9 mouse cellular contexts compared by ENCODE assay signal in genomic region chr8:120251411-120252035, GRCm38 (mm10). TPM values are rescaled to one million over a fixed set of nuclear protein-coding genes. Genes with fewer than 3 reads are reported as not detected.
DNase-seq lines count a peak whose midpoint lies in the region; ATAC-seq and TF ChIP-seq lines count a peak whose summit lies in the region.
"Had no signal": no experiment of that assay in that cellular context is flagged by ENCODE, and none has a peak within 500 bp of the region (broad histone marks: within the 10 kb centered on the region; RNA-seq: fewer than 3 reads in every experiment).

No protein-coding gene starts in this region.

- no peaks in the 10 kb centered on the region for H3K9me3 ChIP-seq in heart, embryonic 10.5 days
- no peaks in the 10 kb centered on the region for H3K9me3 ChIP-seq in limb, embryonic 15.5 days
- H3K9me3 ChIP-seq: embryonic facial prominence, embryonic 12.5 days had no signal

- H3K27ac ChIP-seq in left cerebral cortex, adult 2 months: peak overlapping the region; percentile 69
- peak overlapping the region; percentile 24; the same call in 1 of the 2 replicates for H3K27ac ChIP-seq in heart, embryonic 10.5 days
- H3K27ac ChIP-seq in limb, embryonic 15.5 days: peak overlapping the region; percentile 47; the same call in 1 of the 2 replicates
- H3K27ac ChIP-seq: embryonic facial prominence, embryonic 12.5 days had no signal

- WGBS in heart, embryonic 10.5 days: 58% methylated on average over 9 of the region's 9 CpGs
- 65% methylated on average over 9 of the region's 9 CpGs for WGBS in limb, embryonic 15.5 days

- H3K4me3 ChIP-seq in left cerebral cortex, adult 2 months: 0 out of 2 replicates have a peak overlapping the region, but pooled peaks have one; percentile 7
- H3K4me3 ChIP-seq in heart, embryonic 10.5 days: no peak overlapping the region
- H3K4me3 ChIP-seq in limb, embryonic 15.5 days: no peak overlapping the region
- H3K4me3 ChIP-seq: embryonic facial prominence, embryonic 12.5 days had no signal

- H3K9ac ChIP-seq in limb, embryonic 15.5 days: 0 out of 2 replicates have a peak overlapping the region, but pooled peaks have one; percentile 17
- H3K9ac ChIP-seq: embryonic facial prominence, embryonic 12.5 days had no signal

- TF ChIP-seq CTCF in left cerebral cortex, adult 2 months (IDR thresholded peaks at IDR 0.05): no peak

- DNase-seq in left cerebral cortex, adult 2 months (ENCODE audit: extremely low spot score in 1 of 2, low spot score in 2 of 2): no peak
- DNase-seq in left cerebral cortex, adult 11 months (ENCODE audit: low spot score): no peak
- no peak for DNase-seq in heart, embryonic 10.5 days (ENCODE audit: low spot score)
- peak; percentile 83 for DNase-seq in skeletal muscle tissue, adult 2 months (ENCODE audit: low read depth, low spot score)
- DNase-seq in cerebellum, adult 11 months: no peak
- DNase-seq in cerebellum, adult 18-20 months: no peak

- no peak for ATAC-seq in limb, embryonic 15.5 days (ENCODE audit: insufficient number of reproducible peaks, low FRiP score, low TSS enrichment, low read depth)
- no peak for ATAC-seq in megakaryocyte-erythroid progenitor cell, adult 5-6 weeks (replicated peaks; ENCODE audit: low FRiP score, low TSS enrichment, poor library complexity, severe bottlenecking)

- H3K36me3 ChIP-seq in heart, embryonic 10.5 days: no peaks in the 10 kb centered on the region
- no peaks in the 10 kb centered on the region for H3K36me3 ChIP-seq in limb, embryonic 15.5 days
- H3K36me3 ChIP-seq: embryonic facial prominence, embryonic 12.5 days had no signal

- peaks cover 48% of the 10 kb centered on the region for H3K4me1 ChIP-seq in heart, embryonic 10.5 days
- peaks cover 66% of the 10 kb centered on the region for H3K4me1 ChIP-seq in limb, embryonic 15.5 days

- intact Hi-C loops in left cerebral cortex, adult 2 months (cut with DNase I): no loop called here

- no peaks in the 10 kb centered on the region for H3K27me3 ChIP-seq in heart, embryonic 10.5 days (ENCODE audit: insufficient read depth, poor library complexity, severe bottlenecking)
- no peaks in the 10 kb centered on the region for H3K27me3 ChIP-seq in limb, embryonic 15.5 days
- H3K27me3 ChIP-seq: embryonic facial prominence, embryonic 12.5 days had no signal

- H3K4me2 ChIP-seq in limb, embryonic 15.5 days: no peak overlapping the region
- H3K4me2 ChIP-seq: embryonic facial prominence, embryonic 12.5 days had no signal

RNA-seq across cellular contexts. Expression of gene Gse1, which starts 23.3 kb away (rescaled TPM):
- total RNA-seq in left cerebral cortex, adult 2 months (2021): 100 to 1,000 TPM in 1 of 2 experiments, 10 to 100 TPM in 1; 77.7 to 105 TPM
- polyA plus RNA-seq in heart, embryonic 10.5 days (2016; fragmentation: Nextera tagmentation; extraction: Ambion mirVana): 12.2 and 13.7 TPM in 2 replicates
- polyA plus RNA-seq in limb, embryonic 15.5 days (2015; fragmentation: Nextera tagmentation; extraction: Ambion mirVana): 6.8 and 7.3 TPM in 2 replicates
- total RNA-seq in megakaryocyte-erythroid progenitor cell, adult 5-6 weeks (2014; fragmentation: Nextera tagmentation): 80.6 and 84.3 TPM in 2 replicates
- total RNA-seq in megakaryocyte-erythroid progenitor cell, adult 5-6 weeks (2017): 21.8 and 27.2 TPM in 2 replicates
